Mouse (Mus musculus) fibroblast of lung, adult 2 months (primary cell): Measurements from ENCODE around the gene Mon1a.

Experiments
- DNase-seq: peaks from one replicate; pipeline ENCODE4 v3.0.0-alpha.2; 2011; ENCODE audit warnings: low read depth

Mon1a gene

GRCm38 (mm10) chr9:107908410-107909158 lies 20.6 kb downstream of the Mon1a start:
- DNase-seq = no peak

GRCm38 (mm10) chr9:107910025-107910769 lies 22.2 kb downstream of the Mon1a start:
- no peak for DNase-seq

- DNase-seq = no peak
Observed at GRCm38 (mm10) chr9:107914764-107915420, 26.9 kb downstream of the Mon1a start.

- no peak for DNase-seq
Observed at GRCm38 (mm10) chr9:107917895-107918608, 30.1 kb downstream of the Mon1a start.

GRCm38 (mm10) chr9:107918884-107919283 lies 30.9 kb downstream of the Mon1a start:
- DNase-seq = no peak

- DNase-seq = no peak
Observed at GRCm38 (mm10) chr9:107919441-107919840, 31.5 kb downstream of the Mon1a start.

- no peak for DNase-seq
Observed at GRCm38 (mm10) chr9:107923021-107923420, 35.1 kb downstream of the Mon1a start.

GRCm38 (mm10) chr9:107923956-107924355 lies 36.0 kb downstream of the Mon1a start:
- no peak for DNase-seq

GRCm38 (mm10) chr9:107925251-107925650 lies 37.3 kb downstream of the Mon1a start:
- DNase-seq = no peak

GRCm38 (mm10) chr9:107926920-107927420 lies 39.0 kb downstream of the Mon1a start:
- no peak for DNase-seq

GRCm38 (mm10) chr9:107927749-107928148 lies 39.8 kb downstream of the Mon1a start:
- DNase-seq = no peak

GRCm38 (mm10) chr9:107928169-107928568 lies 40.2 kb downstream of the Mon1a start, which contains the start of gene Actl11:
Gene Actl11 (plus strand): TSS chr9:107928469.
- DNase-seq = no peak

GRCm38 (mm10) chr9:107932221-107932620 lies 44.3 kb downstream of the Mon1a start:
- DNase-seq = no peak

GRCm38 (mm10) chr9:107934146-107934545 lies 46.2 kb downstream of the Mon1a start:
- no peak for DNase-seq

GRCm38 (mm10) chr9:107935374-107935773 lies 47.4 kb downstream of the Mon1a start, which contains the start of gene Camkv:
Gene Camkv (plus strand): TSS chr9:107935674.
- DNase-seq = no peak

GRCm38 (mm10) chr9:107935790-107936214 lies 47.9 kb downstream of the Mon1a start:
- DNase-seq = no peak

- no peak for DNase-seq
Observed at GRCm38 (mm10) chr9:107936215-107936822, 48.4 kb downstream of the Mon1a start.

- DNase-seq = no peak
Observed at GRCm38 (mm10) chr9:107936831-107937230, 48.9 kb downstream of the Mon1a start.

- no peak for DNase-seq
Observed at GRCm38 (mm10) chr9:107947241-107948194, 59.6 kb downstream of the Mon1a start.
